8 mouse cellular contexts compared by ENCODE assay signal in the genomic region with DNA sequence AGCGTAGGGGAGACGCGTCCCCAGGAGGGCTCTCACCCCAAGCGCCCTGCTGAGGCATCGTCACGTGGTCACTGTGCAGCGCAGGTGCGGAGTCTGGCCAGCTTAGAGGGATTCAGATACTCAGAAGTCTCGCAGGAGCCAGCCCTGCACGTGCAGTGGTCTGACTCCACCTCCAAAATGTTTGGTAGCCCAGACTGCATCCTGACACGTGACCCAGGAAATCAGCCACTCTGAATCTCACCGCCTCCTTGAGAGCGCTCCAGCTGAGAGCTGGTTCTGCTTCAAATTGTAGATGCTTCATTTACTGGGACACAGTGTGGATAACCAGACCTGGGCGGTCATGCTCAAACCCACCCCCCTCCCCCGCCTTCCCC.
DNase-seq lines count a peak whose midpoint lies in the region; ATAC-seq lines count a peak whose summit lies in the region.

No protein-coding gene starts in this region.

- ATAC-seq in intestine, embryonic 16.5 days: peak; percentile 91

- WGBS in intestine, embryonic 16.5 days: under 1% methylated on average over 15 of the region's 15 CpGs

- H3K27ac ChIP-seq in intestine, embryonic 16.5 days (ENCODE audit: low read length): no peak overlapping the region

- peak overlapping the region; percentile 9 for H3K4me3 ChIP-seq in intestine, embryonic 16.5 days (ENCODE audit: low read length)

- no peak overlapping the region for H3K9ac ChIP-seq in intestine, embryonic 16.5 days (ENCODE audit: low read depth, low read length)

- no peaks in the 10 kb centered on the region for H3K36me3 ChIP-seq in intestine, embryonic 16.5 days (ENCODE audit: control insufficient read depth, insufficient read depth, low read length)

- DNase-seq in adrenal gland, postnatal 10 days: peak; percentile 72
- DNase-seq in embryo, embryonic 11.5 days (ENCODE audit: low read depth, low spot score): peak; percentile 58
- peak; percentile 41 to 73 for DNase-seq in gastrocnemius, postnatal 4 days (ENCODE audit: low spot score in 2 of 2)
- peak; percentile 71 to 86 for DNase-seq in left cerebral cortex, adult 9 months (ENCODE audit: low spot score in 2 of 2)
- peak; percentile 67 to 78 for DNase-seq in lung, postnatal 4 days
- DNase-seq in right cerebral cortex, postnatal 10 days (ENCODE audit: low spot score in 2 of 2): peak; percentile 86 to 93
- DNase-seq in MN1 (ENCODE audit: low spot score): no peak

- no peaks in the 10 kb centered on the region for H3K9me3 ChIP-seq in intestine, embryonic 16.5 days (ENCODE audit: control insufficient read depth, low read length)

- peak overlapping the region; percentile 55 for H3K4me2 ChIP-seq in intestine, embryonic 16.5 days (ENCODE audit: low read depth, low read length)

- H3K4me1 ChIP-seq in intestine, embryonic 16.5 days (ENCODE audit: control insufficient read depth, insufficient read depth, low read length): no peaks in the 10 kb centered on the region

- H3K27me3 ChIP-seq in intestine, embryonic 16.5 days (replicated peaks; ENCODE audit: control insufficient read depth, insufficient read depth, low read length): no peaks in the 10 kb centered on the region
